Mouse (Mus musculus): Measurements from ENCODE around the gene Tnfaip8l3.

DNA sequence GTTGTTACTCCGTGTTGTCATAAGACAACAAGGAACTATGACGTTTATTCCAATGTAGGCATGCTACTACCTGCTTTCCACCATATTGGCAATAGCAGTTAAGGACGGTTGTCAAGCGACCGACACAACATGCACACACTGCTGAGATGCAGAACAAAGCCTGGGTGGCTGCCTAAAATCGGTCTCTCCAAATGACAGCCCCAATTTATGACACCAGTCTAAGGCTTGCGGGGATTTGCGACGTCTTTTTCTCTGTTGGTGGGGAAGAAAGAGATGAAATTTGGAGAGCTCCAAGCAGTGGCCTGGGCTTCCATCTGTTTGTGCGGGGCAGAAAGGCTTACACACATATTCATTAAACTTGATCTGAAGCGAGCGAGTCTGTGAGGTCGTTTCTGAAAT is 94.3 kb downstream of the Tnfaip8l3 start:
- TF ChIP-seq POLR2A (IDR thresholded peaks at IDR 0.05; ENCODE audit: insufficient read length, low read depth), result no peak
- no peak for TF ChIP-seq E2F4 (IDR thresholded peaks at IDR 0.05; ENCODE audit: insufficient read depth)
- no peak for TF ChIP-seq MYOG (IDR thresholded peaks at IDR 0.05; ENCODE audit: control insufficient read depth in 1 of 3, insufficient read depth in 1 of 3, insufficient read length in 2 of 3, low read depth in 2 of 3)

Measured in myocyte (in vitro differentiated cells).